Mouse (Mus musculus) heart, embryonic 12.5 days (tissue): ENCODE results near the gene Aunip. TPM values are rescaled to one million over a fixed set of nuclear protein-coding genes. Genes with fewer than 3 reads are reported as not detected.
"Not testable (repeated sequence)": the region's sequence is repeated elsewhere in the genome, so short reads cannot be mapped to it uniquely, and the experiment has no call there.

ENCODE experiments used
- ATAC-seq: fragments of 200-750 bp; cut with Nextera tagmentation; 2 replicates; pipeline ENCODE4 v1.8.0; 2017; ENCODE audit warnings: moderate TSS enrichment, moderate library complexity; ENCODE audit not compliant: insufficient number of reproducible peaks, low FRiP score
- H3K27ac ChIP-seq: fragments of 300-500 bp; sonication (generic); 2 replicates; pipeline ENCODE4 v1.5.1; 2016; ENCODE audit warnings: mild to moderate bottlenecking, moderate library complexity; ENCODE audit not compliant: poor library complexity, severe bottlenecking
- H3K27me3 ChIP-seq: fragments of 300-500 bp; sonication (generic); replicated peaks from 2 replicates; pipeline ENCODE4 v1.6.1; 2016; ENCODE audit warnings: mild to moderate bottlenecking, moderate library complexity
- H3K36me3 ChIP-seq: fragments of 300-500 bp; sonication (generic); 2 replicates; pipeline ENCODE4 v1.6.1; 2016; ENCODE audit warnings: mild to moderate bottlenecking, moderate library complexity
- H3K4me1 ChIP-seq: fragments of 300-500 bp; sonication (generic); replicated peaks from 2 replicates; pipeline ENCODE4 v1.6.1; 2016; ENCODE audit warnings: mild to moderate bottlenecking
- H3K4me2 ChIP-seq: fragments of 300-500 bp; sonication (generic); 2 replicates; pipeline ENCODE4 v1.6.1; 2016; ENCODE audit warnings: mild to moderate bottlenecking, moderate library complexity
- H3K4me3 ChIP-seq: fragments of 300-500 bp; sonication (generic); 2 replicates; pipeline ENCODE4 v1.5.1; 2016; ENCODE audit warnings: mild to moderate bottlenecking
- H3K9ac ChIP-seq: fragments of 300-500 bp; sonication (generic); 2 replicates; pipeline ENCODE4 v1.6.1; 2016; ENCODE audit warnings: mild to moderate bottlenecking, moderate library complexity
- H3K9me3 ChIP-seq: fragments of 300-500 bp; sonication (generic); replicated peaks from 2 replicates; pipeline ENCODE4 v1.6.1; 2016; ENCODE audit warnings: mild to moderate bottlenecking, moderate library complexity
- WGBS: fragments of 180-500 bp; shearing (Covaris S2); methylation state at CpG from one replicate; pipeline ENCODE4 v1.1.7; 2016; 5-methylcytosine and 5-hydroxymethylcytosine counted together
- polyA plus RNA-seq: library from polyadenylated mRNA; unstranded; fragments of >200 nt; fragmentation: Nextera tagmentation; extraction: Ambion mirVana; gene quantifications from 2 replicates; pipeline ENCODE4 v1.2.1, GENCODE M21; 2016

Aunip gene
- polyA plus RNA-seq, 1 experiment from 2014 or later: 12.0 TPM

DNA sequence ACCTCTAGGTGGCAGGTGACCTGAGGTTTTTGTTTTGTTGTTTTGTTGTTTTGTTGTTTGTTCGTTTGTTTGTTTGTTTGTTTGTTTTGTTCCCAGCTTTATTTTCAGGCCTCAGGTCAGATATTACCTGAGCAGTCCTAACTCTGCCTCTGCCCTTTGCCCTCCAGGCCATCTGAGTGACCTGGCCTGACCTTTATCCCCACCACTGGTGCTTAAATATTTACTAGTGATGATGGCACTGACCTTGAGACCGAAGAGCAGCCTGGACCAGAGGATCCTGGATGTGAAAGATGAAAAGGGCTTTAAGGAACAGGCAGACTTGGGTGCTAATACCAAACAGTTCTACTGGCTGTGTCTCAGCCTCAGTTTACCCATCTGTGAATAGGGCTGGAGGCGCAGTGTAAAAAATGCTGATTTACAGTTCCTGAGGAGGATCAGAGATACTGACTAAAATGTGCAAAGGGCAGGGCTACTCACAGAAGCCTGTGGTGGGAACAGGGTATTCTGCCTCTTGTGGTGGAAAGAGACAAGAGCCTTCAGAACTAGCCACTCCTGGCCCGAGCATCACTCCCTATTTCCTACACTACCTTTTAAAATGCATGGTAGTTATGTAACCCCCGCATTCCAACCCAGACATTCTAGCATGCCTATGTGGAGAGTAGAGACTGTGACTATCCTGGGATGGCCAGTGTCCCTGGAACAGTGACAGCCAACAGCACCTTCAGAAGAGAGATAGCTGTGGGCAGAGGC, 25.5 kb upstream of the Aunip start:
- no peak for ATAC-seq
- Histone ChIP-seq H3K4me3 (no peak overlapping the region), H3K9ac (no peak overlapping the region), H3K27ac (no peak overlapping the region), H3K9me3 (no peaks in the 10 kb centered on the region), H3K27me3 (0 out of 2 replicates have a peak, but pooled peaks cover 6% of the 10 kb centered on the region), H3K36me3 (no peaks in the 10 kb centered on the region), H3K4me2 (no peak overlapping the region), H3K4me1 (no peaks in the 10 kb centered on the region)
- WGBS: 77% methylated on average over 5 of the region's 5 CpGs

DNA sequence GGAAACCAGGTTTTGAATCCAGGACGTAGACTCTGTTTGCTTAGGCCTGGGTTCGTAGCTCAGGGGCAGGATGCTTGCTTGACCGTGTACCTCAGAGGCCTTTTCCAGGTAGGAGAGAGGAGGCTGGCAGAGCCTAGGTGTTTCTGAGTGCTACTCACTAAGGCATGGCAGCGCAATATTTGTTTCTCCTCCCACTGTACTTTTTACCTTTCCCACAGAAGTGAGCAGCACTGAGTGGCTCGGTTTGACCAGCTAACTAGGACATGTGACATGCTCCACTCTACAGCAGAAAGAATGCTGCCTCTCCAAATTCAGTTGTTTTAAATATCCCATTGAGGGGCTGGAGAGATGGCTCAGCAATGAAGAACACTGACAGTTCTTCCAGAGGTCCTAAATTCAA, 22.6 kb upstream of the Aunip start:
- no peak overlapping the region for H3K4me3 ChIP-seq
- no peak overlapping the region for H3K9ac ChIP-seq
- ATAC-seq: no peak
- no peak overlapping the region for H3K4me2 ChIP-seq
- H3K27ac ChIP-seq: no peak overlapping the region
- 89% methylated on average over 5 of the region's 5 CpGs for WGBS
- 0 out of 2 replicates have a peak, but pooled peaks cover 2% of the 10 kb centered on the region for H3K9me3 ChIP-seq
- H3K4me1 ChIP-seq: no peaks in the 10 kb centered on the region
- no peaks in the 10 kb centered on the region for H3K36me3 ChIP-seq
- H3K27me3 ChIP-seq: no peaks in the 10 kb centered on the region

DNA sequence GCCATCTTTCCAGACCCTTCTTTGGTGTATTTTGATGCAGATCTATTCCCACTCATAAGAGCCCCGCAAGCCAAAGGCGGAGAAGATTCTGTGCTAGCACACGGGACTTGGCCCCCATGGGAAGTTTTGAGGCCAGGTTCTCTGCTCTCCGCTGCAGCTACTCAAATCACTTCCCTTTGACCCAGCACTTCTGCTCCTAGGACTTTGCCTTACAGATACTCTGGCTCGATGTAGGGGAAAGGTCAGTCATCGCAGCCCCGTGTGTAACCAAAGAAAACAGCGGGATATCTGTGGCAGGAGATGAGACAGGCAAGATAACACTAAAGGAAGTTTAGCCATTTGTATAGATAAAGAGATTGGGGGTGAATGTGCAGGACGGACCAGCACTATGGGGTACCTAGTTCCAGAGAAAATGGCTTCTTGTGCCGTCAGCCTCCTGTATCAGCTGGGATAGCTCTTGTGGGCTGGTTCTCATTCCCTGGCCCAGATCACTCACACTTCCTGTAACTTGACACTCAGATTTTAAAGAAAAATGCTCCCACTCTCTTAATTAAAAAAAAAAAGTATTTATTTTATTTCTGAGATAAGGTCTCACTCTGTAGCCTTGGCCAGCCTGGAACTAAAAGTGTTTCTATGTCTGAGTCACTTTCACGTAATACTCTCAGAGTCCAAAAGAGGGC, 20.7 kb upstream of the Aunip start:
- H3K4me2 ChIP-seq: no peak overlapping the region
- H3K4me1 ChIP-seq: peaks cover 10% of the 10 kb centered on the region
- no peak for ATAC-seq
- no peaks in the 10 kb centered on the region for H3K36me3 ChIP-seq
- H3K9me3 ChIP-seq: 0 out of 2 replicates have a peak, but pooled peaks cover 2% of the 10 kb centered on the region
- no peak overlapping the region for H3K9ac ChIP-seq
- 74% methylated on average over 11 of the region's 11 CpGs for WGBS
- no peak overlapping the region for H3K4me3 ChIP-seq
- no peak overlapping the region for H3K27ac ChIP-seq
- no peaks in the 10 kb centered on the region for H3K27me3 ChIP-seq

DNA sequence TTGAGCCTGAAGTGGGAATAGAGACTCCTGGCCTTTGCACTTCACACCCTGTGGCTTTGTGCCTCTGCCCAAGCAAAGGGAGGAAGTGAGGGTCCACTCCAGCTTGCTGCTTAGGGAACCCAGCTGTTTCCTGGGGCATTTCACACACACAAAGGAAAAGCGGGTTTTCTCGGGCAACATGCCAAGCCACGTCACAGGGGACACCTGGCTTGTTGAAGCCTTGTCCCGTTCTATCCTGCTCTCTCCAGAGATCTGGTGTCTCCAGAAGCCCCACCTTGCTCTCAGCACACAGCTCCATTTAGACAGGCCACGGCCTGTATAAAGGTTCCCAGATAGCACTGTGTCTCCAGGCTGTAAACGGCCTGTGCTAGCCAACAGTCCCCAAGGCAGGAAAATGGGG, 19.1 kb upstream of the Aunip start:
- no peak overlapping the region for H3K4me2 ChIP-seq
- 74% methylated on average over 6 of the region's 6 CpGs for WGBS
- H3K9ac ChIP-seq: no peak overlapping the region
- no peaks in the 10 kb centered on the region for H3K27me3 ChIP-seq
- no peak for ATAC-seq
- no peak overlapping the region for H3K4me3 ChIP-seq
- H3K27ac ChIP-seq: no peak overlapping the region
- 0 out of 2 replicates have a peak, but pooled peaks cover 2% of the 10 kb centered on the region for H3K9me3 ChIP-seq
- no peaks in the 10 kb centered on the region for H3K36me3 ChIP-seq
- H3K4me1 ChIP-seq: peaks cover 26% of the 10 kb centered on the region

DNA sequence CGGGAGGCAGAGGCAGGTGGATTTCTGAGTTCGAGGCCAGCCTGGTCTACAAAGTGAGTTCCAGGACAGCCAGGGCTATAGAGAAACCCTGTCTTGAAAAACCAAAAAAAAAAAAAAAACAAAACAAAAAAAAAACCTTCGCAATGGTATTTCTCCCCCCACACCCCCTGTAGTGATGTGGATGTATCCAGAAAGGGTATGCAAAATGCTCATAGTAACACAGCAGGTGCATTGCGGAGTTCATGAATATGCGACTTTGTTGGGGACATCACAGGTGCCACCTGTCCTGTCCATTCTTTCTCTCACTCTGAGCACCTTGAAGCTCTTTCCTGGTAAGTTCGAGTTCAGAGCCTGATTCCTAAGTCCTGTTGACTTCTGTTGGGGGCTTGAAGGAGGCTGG, 16.6 kb upstream of the Aunip start:
- Histone ChIP-seq H3K4me1 (peaks cover 49% of the 10 kb centered on the region), H3K27ac (0 out of 2 replicates have a peak overlapping the region, but pooled peaks have one; percentile 6)
- not testable (repeated sequence) for H3K36me3 ChIP-seq, H3K4me3 ChIP-seq, H3K9me3 ChIP-seq, H3K9ac ChIP-seq, H3K4me2 ChIP-seq, H3K27me3 ChIP-seq, ATAC-seq
- WGBS: 89% methylated on average over 6 of the region's 6 CpGs

DNA sequence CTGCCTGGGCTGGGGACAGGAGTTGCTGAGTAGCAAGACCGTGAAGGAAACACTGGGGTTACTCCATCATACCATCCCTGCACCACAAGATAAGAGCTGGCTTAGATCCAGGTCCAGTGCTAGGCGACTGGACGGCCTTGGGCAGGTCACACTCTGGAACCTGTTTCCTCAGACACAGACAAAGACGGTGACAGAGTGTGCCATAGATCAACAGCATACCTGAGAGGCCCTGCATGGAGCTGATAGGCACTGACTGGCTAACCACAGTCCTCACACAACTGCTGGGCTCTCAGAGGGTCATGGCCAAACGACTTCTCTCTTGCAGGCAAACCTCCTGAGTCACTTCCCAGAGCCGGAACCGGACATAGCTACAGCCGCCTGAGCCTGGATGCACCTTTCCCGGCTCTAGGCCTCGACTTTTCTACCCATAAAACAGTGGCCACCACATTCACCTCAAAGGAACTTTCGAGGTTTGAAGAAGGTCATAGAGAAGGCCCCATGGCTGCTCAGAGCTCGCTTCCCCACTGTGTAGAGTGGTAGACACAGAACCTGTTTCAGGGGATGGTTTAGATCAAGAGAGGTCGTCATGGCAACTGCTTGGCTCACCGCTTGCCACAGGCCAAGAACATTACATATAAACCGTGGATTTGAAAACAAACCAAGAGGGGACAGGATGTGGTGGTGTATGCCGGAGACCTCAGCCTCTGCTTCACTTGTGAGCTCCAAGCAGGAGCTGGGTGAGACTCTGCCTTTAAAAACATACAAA, 15.8 kb upstream of the Aunip start:
- ATAC-seq: no peak
- Histone ChIP-seq H3K36me3 (no peaks in the 10 kb centered on the region), H3K4me2 (no peak overlapping the region), H3K4me3 (no peak overlapping the region), H3K4me1 (peaks cover 49% of the 10 kb centered on the region), H3K27ac (peak overlapping the region; percentile 88), H3K9me3 (0 out of 2 replicates have a peak, but pooled peaks cover 2% of the 10 kb centered on the region), H3K27me3 (no peaks in the 10 kb centered on the region), H3K9ac (no peak overlapping the region)
- WGBS: 51% methylated on average over 16 of the region's 16 CpGs

DNA sequence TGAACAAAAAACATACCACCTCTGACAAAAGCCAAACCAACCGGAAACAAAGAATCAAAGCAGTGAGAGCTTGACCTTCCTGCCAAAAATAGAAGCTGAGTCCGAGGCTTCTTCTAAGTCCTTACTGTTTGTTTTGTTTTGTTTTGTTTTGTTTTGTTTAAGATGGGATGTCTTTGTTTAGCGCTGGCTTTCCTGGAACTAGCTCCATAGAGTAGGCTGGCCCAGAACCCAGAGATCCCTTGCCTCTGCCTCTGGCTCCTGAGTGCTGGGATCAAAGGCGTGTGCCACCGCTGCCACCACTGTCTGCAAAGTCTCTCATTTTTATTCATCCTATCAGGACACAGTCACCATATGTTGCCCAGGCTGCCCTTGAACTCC, 15.3 kb upstream of the Aunip start:
- Histone ChIP-seq H3K4me2 (no peak overlapping the region; the same call in 1 of the 2 replicates), H3K4me3 (no peak overlapping the region), H3K36me3 (no peaks in the 10 kb centered on the region), H3K9me3 (0 out of 2 replicates have a peak, but pooled peaks cover under 1% of the 10 kb centered on the region), H3K27me3 (no peaks in the 10 kb centered on the region), H3K9ac (no peak overlapping the region), H3K27ac (peak overlapping the region; percentile 88), H3K4me1 (peaks cover 49% of the 10 kb centered on the region)
- ATAC-seq: no peak
- 66% methylated on average over 5 of the region's 5 CpGs for WGBS

DNA sequence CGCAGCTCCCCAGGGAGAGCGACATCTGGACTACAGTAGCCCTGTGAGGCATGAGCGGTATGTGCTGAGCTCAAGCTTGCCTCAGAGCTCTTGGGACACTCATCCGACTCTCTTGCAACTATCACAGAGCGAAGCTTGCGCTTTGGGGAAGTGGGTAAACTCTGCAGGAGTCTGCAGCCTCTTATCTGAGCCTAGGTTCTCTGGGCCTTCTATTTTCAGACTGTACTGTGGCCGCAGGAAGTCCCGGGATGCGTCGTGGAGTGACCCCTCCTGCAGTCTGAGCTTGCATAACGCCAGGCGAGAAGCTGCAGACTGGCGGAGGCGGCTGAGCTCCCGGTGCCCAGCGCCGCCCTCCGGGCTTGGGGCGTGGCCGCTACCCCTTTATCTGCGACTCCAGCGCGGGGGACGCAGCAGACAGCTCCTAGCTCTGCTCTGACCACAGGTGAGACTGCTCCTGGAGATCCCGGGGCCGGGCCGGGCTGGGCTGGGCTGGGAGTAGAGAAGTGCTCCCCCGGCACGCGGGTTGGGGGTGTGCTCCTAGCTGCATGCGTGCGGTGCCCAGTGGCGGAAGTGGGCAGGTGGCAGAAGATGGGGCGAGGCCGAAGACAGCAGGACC, 14.1 kb upstream of the Aunip start, which contains the start of gene Paqr7:
Gene Paqr7, plus strand, starts transcription at position 103 of the 616 bp plus-strand sequence.
- peak within 1 kb of the TSS; percentile 88 for H3K27ac ChIP-seq
- H3K9me3 ChIP-seq: no peaks in the 10 kb centered on the region
- H3K4me2 ChIP-seq: peak within 1 kb of the TSS; percentile 95
- ATAC-seq: peak; percentile 81
- no peaks in the 10 kb centered on the region for H3K27me3 ChIP-seq
- 1% methylated on average over 35 of the region's 35 CpGs for WGBS
- no peaks in the 10 kb centered on the region for H3K36me3 ChIP-seq
- H3K4me1 ChIP-seq: peaks cover 49% of the 10 kb centered on the region
- peak within 1 kb of the TSS; percentile 74 for H3K9ac ChIP-seq
- H3K4me3 ChIP-seq: peak within 1 kb of the TSS; percentile 61

DNA sequence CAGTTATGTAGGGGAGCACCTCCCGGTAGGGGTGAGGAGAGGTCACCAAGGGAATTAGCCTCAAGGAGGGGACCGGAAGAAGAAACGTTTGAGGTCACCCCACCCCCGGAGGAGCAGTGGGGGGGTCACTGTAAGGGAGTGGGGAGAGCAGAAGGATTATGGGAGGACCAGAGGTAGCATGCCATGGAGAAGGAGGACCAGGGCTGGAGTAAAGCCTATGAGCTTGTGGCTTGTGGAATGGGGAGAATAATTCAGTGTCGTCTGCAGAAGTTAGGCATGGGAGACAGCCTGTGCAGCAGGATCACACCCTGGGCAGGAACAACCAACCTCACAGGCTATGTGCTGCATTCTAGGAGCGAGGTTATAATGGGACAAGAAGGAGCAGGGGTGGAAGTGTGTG, 13.6 kb upstream of the Aunip start:
- Histone ChIP-seq H3K9ac (peak overlapping the region; percentile 74), H3K4me3 (peak overlapping the region; percentile 61), H3K27me3 (no peaks in the 10 kb centered on the region), H3K4me1 (peaks cover 49% of the 10 kb centered on the region), H3K27ac (peak overlapping the region; percentile 88), H3K36me3 (no peaks in the 10 kb centered on the region), H3K9me3 (no peaks in the 10 kb centered on the region), H3K4me2 (peak overlapping the region; percentile 95)
- WGBS: 12% methylated on average over 6 of the region's 6 CpGs
- ATAC-seq: no peak

DNA sequence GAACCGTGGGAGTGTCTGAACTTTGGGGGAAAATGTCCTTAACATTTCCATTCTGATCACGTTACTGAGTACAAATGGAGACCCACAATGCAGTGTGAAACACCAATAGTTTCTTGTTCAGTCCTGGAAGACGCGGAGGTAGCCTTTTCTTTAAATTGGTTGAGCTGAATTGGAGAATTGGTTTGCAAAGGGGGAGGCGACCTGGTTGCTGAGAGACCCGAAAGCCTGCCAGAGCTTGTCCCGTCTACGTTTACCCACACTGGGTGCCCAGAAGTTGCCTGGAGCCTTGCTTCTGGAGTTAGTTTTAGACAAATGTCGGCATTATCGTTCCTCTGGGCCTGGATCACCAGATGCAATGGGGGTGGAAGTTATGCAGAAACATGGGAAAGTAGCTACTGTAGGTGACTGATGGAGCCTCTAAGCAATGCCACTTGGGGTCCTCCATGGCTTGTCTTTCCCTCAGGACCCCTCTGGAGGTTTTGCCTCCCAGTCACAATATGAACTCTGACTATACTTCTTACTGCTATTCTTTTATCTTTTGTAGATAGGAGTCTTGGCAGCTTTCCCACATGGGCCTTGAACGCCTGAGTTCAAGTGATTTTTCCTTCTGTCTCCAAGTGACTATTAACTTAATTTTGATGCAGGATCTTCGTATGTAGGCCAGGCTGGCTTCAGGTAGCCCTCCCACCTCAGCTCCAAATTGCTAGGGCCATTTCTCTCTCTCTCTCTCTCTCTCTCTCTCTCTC, 12.6 kb upstream of the Aunip start:
- H3K9me3 ChIP-seq: no peaks in the 10 kb centered on the region
- no peak for ATAC-seq
- H3K9ac ChIP-seq: peak overlapping the region; percentile 74; the same call in 1 of the 2 replicates
- no peaks in the 10 kb centered on the region for H3K27me3 ChIP-seq
- 62% methylated on average over 12 of the region's 12 CpGs for WGBS
- peaks cover 49% of the 10 kb centered on the region for H3K4me1 ChIP-seq
- H3K4me3 ChIP-seq: no peak overlapping the region; the same call in 1 of the 2 replicates
- peak overlapping the region; percentile 13; the same call in 1 of the 2 replicates for H3K27ac ChIP-seq
- peak overlapping the region; percentile 95 for H3K4me2 ChIP-seq
- no peaks in the 10 kb centered on the region for H3K36me3 ChIP-seq
